8 mouse cellular contexts compared by ENCODE assay signal in genomic region chr12:75595291-75596153, GRCm38 (mm10). TPM values are rescaled to one million over a fixed set of nuclear protein-coding genes. Genes with fewer than 3 reads are reported as not detected.
DNase-seq lines count a peak whose midpoint lies in the region; ATAC-seq and TF ChIP-seq lines count a peak whose summit lies in the region.

No protein-coding gene starts in this region.

- H3K9me3 ChIP-seq in heart, embryonic 11.5 days (replicated peaks; ENCODE audit: control insufficient read depth, low read length), result no peaks in the 10 kb centered on the region
- H3K9me3 ChIP-seq in midbrain, embryonic 16.5 days (replicated peaks; ENCODE audit: control insufficient read depth, low read length, poor library complexity, severe bottlenecking), result no peaks in the 10 kb centered on the region
- H3K9me3 ChIP-seq in stomach, embryonic 15.5 days, result no peaks in the 10 kb centered on the region

- under 1% methylated on average over 71 of the region's 97 CpGs for WGBS in heart, embryonic 11.5 days (ENCODE audit: insufficient replicate concordance)
- WGBS in bone marrow, adult 2 months, result under 1% methylated on average over 87 of the region's 97 CpGs
- under 1% methylated on average over 91 of the region's 97 CpGs for WGBS in liver, adult 2 months
- WGBS in midbrain, embryonic 16.5 days, result under 1% methylated on average over 70 of the region's 97 CpGs
- under 1% methylated on average over 54 of the region's 97 CpGs for WGBS in stomach, embryonic 15.5 days

- peak overlapping the region; percentile 97 for H3K27ac ChIP-seq in heart, embryonic 11.5 days (ENCODE audit: low read depth, low read length)
- H3K27ac ChIP-seq in bone marrow, adult 2 months (ENCODE audit: control insufficient read depth, insufficient read depth, low read depth, low read length, poor library complexity), result peak overlapping the region; percentile 93
- H3K27ac ChIP-seq in liver, adult 2 months (replicated peaks; ENCODE audit: insufficient read depth, low read depth, low read length), result peak overlapping the region; percentile 88
- H3K27ac ChIP-seq in midbrain, embryonic 16.5 days (ENCODE audit: low read length), result peak overlapping the region; percentile 98
- H3K27ac ChIP-seq in stomach, embryonic 15.5 days, result peak overlapping the region; percentile 95

- peak; percentile 53 for ATAC-seq in heart, embryonic 11.5 days (replicated peaks; ENCODE audit: insufficient number of reproducible peaks, low FRiP score, low TSS enrichment)
- ATAC-seq in erythroid progenitor cell, adult 5-6 weeks (replicated peaks; ENCODE audit: low FRiP score, poor library complexity, severe bottlenecking), result peak; percentile 26
- peak; percentile 7 for ATAC-seq in inflammation-experienced regulatory T-cells, adult 6 months
- peak; percentile 38 for ATAC-seq in midbrain, embryonic 16.5 days
- peak; percentile 16; the same call in 1 of the 2 replicates for ATAC-seq in stomach, embryonic 15.5 days (ENCODE audit: insufficient read depth, low FRiP score, low read depth)

- H3K36me3 ChIP-seq in heart, embryonic 11.5 days (ENCODE audit: control insufficient read depth, insufficient read depth, low read length), result peaks cover 4% of the 10 kb centered on the region; the same call in 1 of the 2 replicates
- H3K36me3 ChIP-seq in liver, adult 2 months (ENCODE audit: control insufficient read depth, insufficient read depth, low read length), result peaks cover 16% of the 10 kb centered on the region
- peaks cover under 1% of the 10 kb centered on the region; the same call in 1 of the 2 replicates for H3K36me3 ChIP-seq in midbrain, embryonic 16.5 days (ENCODE audit: control insufficient read depth, insufficient read depth, low read length)
- no peaks in the 10 kb centered on the region for H3K36me3 ChIP-seq in stomach, embryonic 15.5 days

- no peaks in the 10 kb centered on the region for H3K27me3 ChIP-seq in heart, embryonic 11.5 days (ENCODE audit: control insufficient read depth, insufficient read depth, low read length)
- no peaks in the 10 kb centered on the region for H3K27me3 ChIP-seq in liver, adult 2 months (ENCODE audit: control insufficient read depth, insufficient read depth, low read length)
- no peaks in the 10 kb centered on the region for H3K27me3 ChIP-seq in midbrain, embryonic 16.5 days (ENCODE audit: control insufficient read depth, insufficient read depth, low read depth, low read length)
- no peaks in the 10 kb centered on the region for H3K27me3 ChIP-seq in stomach, embryonic 15.5 days (replicated peaks)

- no peak for TF ChIP-seq CTCF in bone marrow, adult 2 months (IDR thresholded peaks at IDR 0.05; ENCODE audit: control insufficient read depth, insufficient read depth, low read length)
- TF ChIP-seq CTCF in liver, adult 2 months (IDR thresholded peaks at IDR 0.05; ENCODE audit: low read depth, low read length), result no peak

- peak overlapping the region; percentile 97 for H3K9ac ChIP-seq in heart, embryonic 11.5 days (ENCODE audit: low read depth, low read length)
- peak overlapping the region; percentile 100 for H3K9ac ChIP-seq in liver, adult 2 months (ENCODE audit: low read depth, low read length)
- H3K9ac ChIP-seq in midbrain, embryonic 16.5 days (ENCODE audit: low read depth, low read length), result peak overlapping the region; percentile 99
- H3K9ac ChIP-seq in stomach, embryonic 15.5 days, result peak overlapping the region; percentile 97

- peaks cover 10% of the 10 kb centered on the region for H3K4me1 ChIP-seq in heart, embryonic 11.5 days (ENCODE audit: control insufficient read depth, insufficient read depth, low read length)
- no peaks in the 10 kb centered on the region; the same call in 1 of the 2 replicates for H3K4me1 ChIP-seq in bone marrow, adult 2 months (ENCODE audit: control insufficient read depth, insufficient read depth, low read length)
- H3K4me1 ChIP-seq in liver, adult 2 months (ENCODE audit: control insufficient read depth, insufficient read depth, low read length), result peaks cover 9% of the 10 kb centered on the region
- peaks cover 16% of the 10 kb centered on the region for H3K4me1 ChIP-seq in midbrain, embryonic 16.5 days (ENCODE audit: control insufficient read depth, insufficient read depth, low read length)
- peaks cover 3% of the 10 kb centered on the region; the same call in 1 of the 2 replicates for H3K4me1 ChIP-seq in stomach, embryonic 15.5 days

- peaks cover 30% of the 10 kb centered on the region for H3K79me2 ChIP-seq in liver, adult 2 months (ENCODE audit: control insufficient read depth, insufficient read depth, low read length)

- no peak for TF ChIP-seq POLR2A in bone marrow, adult 2 months (IDR thresholded peaks at IDR 0.05; ENCODE audit: borderline replicate concordance, control insufficient read depth, low read depth, low read length)
- no peak for TF ChIP-seq POLR2A in liver, adult 2 months (IDR thresholded peaks at IDR 0.05; ENCODE audit: extremely low read depth, insufficient read depth, low read length)

- intact Hi-C loops in heart, postnatal 10 days (cut with DNase I), result loop anchor here (2.0 to 5.0 kb wide), 4 partner anchors 72 to 177 kb away; partner anchors contain the start of genes Sgpp1 and Wdr89

- peak overlapping the region; percentile 77 for H3K4me2 ChIP-seq in heart, embryonic 11.5 days
- H3K4me2 ChIP-seq in midbrain, embryonic 16.5 days (ENCODE audit: low read length), result peak overlapping the region; percentile 89
- peak overlapping the region; percentile 63 for H3K4me2 ChIP-seq in stomach, embryonic 15.5 days

- peak overlapping the region; percentile 99 for H3K4me3 ChIP-seq in heart, embryonic 11.5 days (ENCODE audit: low read depth, low read length)
- H3K4me3 ChIP-seq in bone marrow, adult 2 months (replicated peaks; ENCODE audit: control insufficient read depth, low read depth, low read length), result peak overlapping the region; percentile 93
- peak overlapping the region; percentile 100 for H3K4me3 ChIP-seq in liver, adult 2 months (ENCODE audit: insufficient read depth, low read depth, low read length)
- peak overlapping the region; percentile 100 for H3K4me3 ChIP-seq in midbrain, embryonic 16.5 days (ENCODE audit: low read depth, low read length)
- H3K4me3 ChIP-seq in stomach, embryonic 15.5 days (replicated peaks), result peak overlapping the region; percentile 98

- no peak for DNase-seq in heart, postnatal 10 days
- DNase-seq in liver, adult 2 months (ENCODE audit: extremely low read depth, low read depth, low spot score), result no peak

RNA-seq across cellular contexts. Expression of gene Ppp2r5e, which starts 0.5 kb away (rescaled TPM):
- polyA plus RNA-seq in heart, embryonic 11.5 days (2014; fragmentation: Nextera tagmentation; extraction: Ambion mirVana), result 11.9 and 12.6 TPM in 2 replicates
- total RNA-seq in heart, postnatal 10 days (2021), result 10 to 100 TPM; 35.4 to 36.9 TPM
- 16.9 and 17.0 TPM in 2 replicates for polyA plus RNA-seq in bone marrow, adult 2 months (2011; ENCODE audit: insufficient read depth, insufficient read length, low replicate concordance, missing spikeins)
- total RNA-seq in erythroid progenitor cell, adult 5-6 weeks (2015; ENCODE audit: low replicate concordance), result 41.8 and 61.2 TPM in 2 replicates
- 28.3 and 29.1 TPM in 2 replicates for total RNA-seq in erythroid progenitor cell, adult 5-6 weeks (2017; ENCODE audit: low replicate concordance)
- 1 to 10 TPM; 6.3 to 8.3 (median 7.3) TPM for polyA plus RNA-seq in inflammation-experienced regulatory T-cells, adult 6 months (2017; shearing (Covaris generic))
- 19.2 and 21.3 TPM in 2 replicates for total RNA-seq in liver, adult 2 months (2014; rRNA removed)
- 8.2 and 11.4 TPM in 2 replicates for polyA plus RNA-seq in liver, adult 2 months (2012; rRNA removed)
- polyA plus RNA-seq in midbrain, embryonic 16.5 days (2015; fragmentation: Nextera tagmentation; extraction: Ambion mirVana), result 18.1 and 18.9 TPM in 2 replicates
- polyA plus RNA-seq in stomach, embryonic 15.5 days (2015; fragmentation: Nextera tagmentation; extraction: Ambion mirVana), result 11.9 and 12.5 TPM in 2 replicates
